Mouse (Mus musculus) brown adipose tissue, adult 24 weeks (tissue): ENCODE measurements around the gene Maneal. TPM values are rescaled to one million over a fixed set of nuclear protein-coding genes. Genes with fewer than 3 reads are reported as not detected.

Experiments used
- H3K27ac ChIP-seq: fragments of 200-500 bp; replicated peaks from 2 replicates; pipeline ENCODE4 v1.5.1; 2012; ENCODE audit warnings: low read depth, mild to moderate bottlenecking, low read length
- H3K4me1 ChIP-seq: fragments of 200-500 bp; 2 replicates; pipeline ENCODE4 v1.6.1; 2012; ENCODE audit warnings: low read length, mixed read lengths; ENCODE audit not compliant: control insufficient read depth, insufficient read depth, insufficient read length
- H3K4me3 ChIP-seq: fragments of 200-500 bp; 2 replicates; pipeline ENCODE4 v1.5.1; 2012; ENCODE audit warnings: low read depth, mild to moderate bottlenecking, low read length, moderate library complexity; ENCODE audit not compliant: insufficient read depth
- polyA plus RNA-seq: library from polyadenylated mRNA; stranded (reverse); fragments of >200 nt; gene quantifications from 2 replicates; pipeline ENCODE4 v1.2.4, GENCODE M21; 2012; ENCODE audit not compliant: missing spikeins, insufficient read depth, insufficient read length

Gene Maneal
- polyA plus RNA-seq, 1 experiment = not detected

- no peak overlapping the region for H3K27ac ChIP-seq
Observed at GRCm38 (mm10) chr4:124860446-124860845, 1.5 kb downstream of the Maneal start.

DNA sequence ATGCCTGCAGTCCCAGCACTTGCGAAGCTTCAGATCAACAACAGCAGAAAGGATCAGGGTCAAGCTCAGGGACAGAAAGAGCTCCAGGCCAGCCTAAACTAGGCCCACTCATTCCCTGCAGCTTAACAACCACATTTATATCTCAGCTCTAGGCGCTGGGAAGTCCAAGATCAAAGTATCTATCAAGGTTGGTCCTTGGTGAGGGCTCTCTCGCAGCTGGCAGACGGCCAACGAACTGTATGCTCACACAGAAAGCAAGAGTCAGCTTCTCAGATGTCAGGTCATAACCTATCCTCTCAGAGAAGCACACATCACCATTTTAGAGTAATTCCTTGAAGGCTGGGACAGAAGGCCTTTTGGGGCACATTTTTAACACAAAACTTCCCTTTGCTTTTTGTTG is 3.6 kb downstream of the Maneal start:
- Histone ChIP-seq H3K4me3 (no peak overlapping the region), H3K27ac (no peak overlapping the region)

More at GRCm38 (mm10) chr4:124860446-124860845, 1.5 kb downstream of the Maneal start:
- Histone ChIP-seq H3K4me3 (no peak overlapping the region), H3K4me1 (peaks cover 6% of the 10 kb centered on the region; the same call in 1 of the 2 replicates)

DNA sequence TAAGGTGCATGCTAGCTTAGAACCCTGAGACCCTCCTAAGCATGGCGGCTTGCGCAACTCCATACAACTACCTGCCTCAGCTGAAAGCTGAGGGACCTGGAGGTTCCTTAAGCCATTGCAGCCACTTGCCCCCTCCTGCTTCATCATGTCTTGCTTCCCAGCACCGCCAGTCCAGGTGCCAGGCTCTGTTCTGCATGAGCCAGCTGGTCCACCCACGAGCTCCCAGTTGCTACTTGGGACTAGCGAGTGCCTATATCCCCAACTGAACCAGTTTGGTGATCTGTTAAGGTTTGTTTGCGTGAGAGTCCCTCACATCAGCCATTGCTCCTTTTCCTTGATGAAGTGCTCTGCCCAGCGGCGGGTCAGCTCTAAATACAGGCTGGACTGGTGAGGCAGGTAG is 5.7 kb downstream of the Maneal start:
- no peak overlapping the region for H3K4me3 ChIP-seq
- H3K4me1 ChIP-seq = no peaks in the 10 kb centered on the region; the same call in 1 of the 2 replicates
- no peak overlapping the region for H3K27ac ChIP-seq

More for the DNA sequence above, 3.6 kb downstream of the Maneal start:
- H3K4me1 ChIP-seq = peaks cover 6% of the 10 kb centered on the region; the same call in 1 of the 2 replicates

GRCm38 (mm10) chr4:124850933-124851658 is 10.9 kb downstream of the Maneal start, which contains the start of gene 1110065P20Rik:
1110065P20Rik (minus strand) TSS chr4:124851196.
- peak within 1 kb of the TSS; percentile 60 for H3K27ac ChIP-seq
- H3K4me1 ChIP-seq = peaks cover 2% of the 10 kb centered on the region; the same call in 1 of the 2 replicates
- peak within 1 kb of the TSS; percentile 72 for H3K4me3 ChIP-seq

- Histone ChIP-seq H3K4me1 (peaks cover 2% of the 10 kb centered on the region; the same call in 1 of the 2 replicates), H3K27ac (peak within 1 kb of the TSS; percentile 60), H3K4me3 (peak within 1 kb of the TSS; percentile 72)
Observed at GRCm38 (mm10) chr4:124850261-124850913, 11.6 kb downstream of the Maneal start, which contains the start of gene Yrdc. Yrdc (plus strand) TSS chr4:124850679.

DNA sequence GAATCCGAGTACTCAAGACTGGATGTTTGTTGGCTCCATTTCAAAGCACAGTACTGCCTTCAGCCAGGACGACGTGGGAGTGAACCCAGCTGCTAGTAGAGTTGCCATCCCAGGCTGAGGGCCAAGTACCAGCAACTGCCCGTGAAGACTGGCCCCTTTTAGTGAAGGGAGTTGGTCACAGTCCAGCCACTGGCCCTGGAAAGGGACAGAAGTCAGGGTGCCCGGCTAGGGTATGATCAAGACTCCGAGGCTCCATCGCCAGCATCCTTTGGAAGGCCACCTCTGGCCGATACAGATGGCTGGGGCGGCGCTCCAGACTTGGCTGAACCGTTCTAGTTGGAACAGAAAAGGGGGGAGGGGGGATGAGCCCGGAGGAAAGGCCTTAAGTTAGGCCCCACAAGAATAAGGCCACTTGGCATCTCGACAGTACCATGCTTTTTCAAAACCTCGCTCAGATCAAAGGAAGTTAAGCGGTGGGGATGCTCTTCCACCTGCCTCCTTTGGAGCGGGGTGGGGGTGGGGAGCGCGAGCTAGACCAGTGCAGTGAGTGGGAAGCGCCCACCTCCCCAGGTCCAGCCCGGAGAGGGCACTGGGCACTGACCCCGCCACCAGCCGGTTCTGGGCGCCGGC is 12.2 kb downstream of the Maneal start:
- peak overlapping the region; percentile 68 for H3K4me3 ChIP-seq
- peaks cover 2% of the 10 kb centered on the region; the same call in 1 of the 2 replicates for H3K4me1 ChIP-seq
- peak overlapping the region; percentile 60 for H3K27ac ChIP-seq

DNA sequence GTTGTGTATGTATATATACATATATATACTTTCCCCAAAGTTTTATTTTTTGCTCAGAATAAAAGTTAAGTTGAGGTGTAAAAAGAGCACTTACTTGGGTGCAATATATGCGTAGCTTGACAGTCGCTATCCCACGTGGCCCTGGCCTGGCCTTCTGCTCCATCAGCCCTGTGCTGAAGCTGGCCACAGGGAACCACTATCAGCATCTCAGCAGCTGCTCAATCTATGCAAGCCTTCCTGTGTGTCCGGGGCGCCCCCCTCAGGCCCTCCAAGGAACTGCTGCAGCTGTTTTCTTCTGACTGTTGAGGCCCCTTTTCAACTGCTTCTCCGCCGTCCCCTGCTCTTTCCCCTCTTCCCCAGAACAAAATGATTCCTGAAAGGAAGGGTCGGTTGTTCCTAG is 14.4 kb downstream of the Maneal start:
- Histone ChIP-seq H3K4me1 (peaks cover 2% of the 10 kb centered on the region; the same call in 1 of the 2 replicates), H3K4me3 (no peak overlapping the region), H3K27ac (no peak overlapping the region)

- Histone ChIP-seq H3K4me3 (no peak overlapping the region), H3K27ac (no peak overlapping the region), H3K4me1 (no peaks in the 10 kb centered on the region)
Observed at GRCm38 (mm10) chr4:124843493-124843892, 18.5 kb downstream of the Maneal start.

- no peak overlapping the region for H3K4me3 ChIP-seq
- no peaks in the 10 kb centered on the region for H3K4me1 ChIP-seq
- H3K27ac ChIP-seq = no peak overlapping the region
Observed at GRCm38 (mm10) chr4:124840998-124841397, 21.0 kb downstream of the Maneal start.

GRCm38 (mm10) chr4:124838035-124838700 is 23.8 kb downstream of the Maneal start:
- no peak overlapping the region for H3K27ac ChIP-seq
- H3K4me3 ChIP-seq = no peak overlapping the region
- H3K4me1 ChIP-seq = no peaks in the 10 kb centered on the region

DNA sequence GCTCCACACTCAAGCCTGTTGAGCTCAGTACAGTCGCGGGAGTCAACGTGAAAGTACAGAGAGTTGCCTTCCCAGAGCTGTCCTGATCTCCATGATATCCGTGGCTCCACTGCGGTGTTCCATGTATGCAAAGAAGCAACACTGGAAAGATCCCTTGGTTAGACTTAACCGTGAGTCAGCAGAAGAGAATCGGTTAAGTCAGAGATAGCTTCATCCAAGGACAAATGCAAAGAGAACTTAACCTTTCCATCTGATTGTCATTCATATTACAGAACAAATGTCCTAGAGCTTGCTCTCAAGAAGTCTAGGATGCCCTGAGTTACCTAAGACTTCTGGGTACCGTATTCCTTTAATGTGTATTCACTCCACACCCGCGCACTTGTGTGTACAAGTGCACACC is 29.2 kb downstream of the Maneal start:
- no peaks in the 10 kb centered on the region for H3K4me1 ChIP-seq
- no peak overlapping the region for H3K4me3 ChIP-seq

GRCm38 (mm10) chr4:124829671-124830070 is 32.3 kb downstream of the Maneal start:
- Histone ChIP-seq H3K4me3 (no peak overlapping the region), H3K4me1 (no peaks in the 10 kb centered on the region), H3K27ac (no peak overlapping the region)

More for the DNA sequence above, 29.2 kb downstream of the Maneal start:
- H3K27ac ChIP-seq = no peak overlapping the region

- Histone ChIP-seq H3K27ac (no peak overlapping the region), H3K4me3 (no peak overlapping the region), H3K4me1 (no peaks in the 10 kb centered on the region)
Observed at GRCm38 (mm10) chr4:124825371-124825965, 36.5 kb downstream of the Maneal start.

- Histone ChIP-seq H3K4me3 (no peak overlapping the region), H3K27ac (no peak overlapping the region), H3K4me1 (no peaks in the 10 kb centered on the region)
Observed at GRCm38 (mm10) chr4:124824967-124825366, 37.0 kb downstream of the Maneal start.
